Mouse (Mus musculus): ENCODE results near the gene Nrf1. TPM values are rescaled to one million over a fixed set of nuclear protein-coding genes. Genes with fewer than 3 reads are reported as not detected.

Gene Nrf1
- polyA plus RNA-seq, 1 experiment from 2014 or later, result 68.5 TPM

DNA sequence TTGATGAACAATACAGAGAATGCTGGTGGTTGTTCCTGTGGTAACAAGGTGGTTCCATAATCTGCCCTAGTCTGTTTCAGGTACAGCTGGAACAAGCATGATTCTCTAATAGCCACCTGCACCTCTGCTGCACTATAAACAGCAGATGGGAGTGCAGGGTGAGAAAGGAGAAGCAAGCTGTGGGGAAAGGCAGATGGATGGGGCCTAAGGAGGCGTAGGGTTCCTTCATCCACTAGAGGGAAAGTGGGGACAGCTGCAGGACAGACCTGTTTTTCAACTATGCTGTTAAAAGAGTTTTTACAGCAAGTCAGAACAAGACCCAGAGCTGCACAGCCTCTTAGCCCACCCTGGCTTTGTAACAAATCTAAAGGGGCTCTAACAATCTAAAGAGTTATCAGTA, 73.8 kb downstream of the Nrf1 start:
- H3K36me3 ChIP-seq, result peaks cover 73% of the 10 kb centered on the region
- H3K9me3 ChIP-seq, result no peaks in the 10 kb centered on the region
- H3K9ac ChIP-seq, result no peak overlapping the region
- no peak overlapping the region for H3K4me3 ChIP-seq
- WGBS, result 61% methylated on average over 1 of the region's 1 CpGs
- no peaks in the 10 kb centered on the region for H3K27me3 ChIP-seq
- peak overlapping the region; percentile 75 for H3K27ac ChIP-seq
- H3K4me2 ChIP-seq, result 0 out of 2 replicates have a peak overlapping the region, but pooled peaks have one; percentile 5
- peaks cover 6% of the 10 kb centered on the region for H3K4me1 ChIP-seq
- peak; percentile 74; the same call in 1 of the 2 replicates for ATAC-seq (ENCODE audit: insufficient number of reproducible peaks, insufficient read depth, low FRiP score, low TSS enrichment, low read depth)

DNA sequence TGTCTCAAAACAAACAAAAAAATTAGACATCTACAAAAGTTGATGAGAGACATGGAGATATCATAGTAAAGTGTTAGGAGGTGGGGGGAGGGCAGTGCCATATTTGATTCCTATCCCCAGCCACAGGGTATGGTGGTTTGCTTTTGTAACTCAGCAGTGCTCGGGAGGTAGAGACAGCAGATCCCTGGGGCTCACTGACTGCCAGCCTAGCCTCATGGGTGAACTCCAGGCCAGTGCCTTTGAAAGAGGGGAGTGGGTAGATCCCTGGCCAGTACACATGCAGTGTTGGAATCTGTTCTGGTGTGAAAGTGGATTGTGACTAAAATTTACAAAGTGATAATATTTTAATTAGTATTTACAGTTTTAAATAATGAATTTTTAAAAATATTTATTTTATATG, 75.6 kb downstream of the Nrf1 start:
- WGBS, result 58% methylated on average over 1 of the region's 1 CpGs
- Histone ChIP-seq H3K27ac (no peak overlapping the region), H3K9ac (no peak overlapping the region), H3K36me3 (peaks cover 74% of the 10 kb centered on the region), H3K9me3 (no peaks in the 10 kb centered on the region), H3K4me1 (peaks cover 6% of the 10 kb centered on the region), H3K4me2 (no peak overlapping the region), H3K27me3 (no peaks in the 10 kb centered on the region), H3K4me3 (no peak overlapping the region)
- ATAC-seq (ENCODE audit: insufficient number of reproducible peaks, insufficient read depth, low FRiP score, low TSS enrichment, low read depth), result no peak

DNA sequence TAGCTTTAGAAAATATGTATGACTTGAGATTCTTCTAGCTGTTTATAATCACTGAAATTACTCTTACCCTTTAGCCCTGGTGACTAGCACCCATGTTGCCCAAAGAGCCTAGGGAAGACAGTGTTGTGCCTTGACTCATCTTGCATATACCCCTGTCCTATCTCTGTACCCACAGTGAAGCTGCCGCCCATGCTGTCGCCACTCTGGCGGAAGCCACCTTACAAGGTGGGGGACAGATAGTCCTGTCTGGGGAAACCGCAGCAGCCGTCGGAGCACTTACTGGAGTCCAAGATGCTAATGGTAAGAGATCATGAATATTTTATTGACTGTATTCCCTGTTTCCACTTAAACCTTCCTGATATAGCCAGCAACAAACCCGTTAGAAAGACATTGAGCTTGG, 78.3 kb downstream of the Nrf1 start:
- WGBS, result 98% methylated on average over 7 of the region's 7 CpGs
- no peak overlapping the region for H3K4me3 ChIP-seq
- H3K27me3 ChIP-seq, result no peaks in the 10 kb centered on the region
- no peak overlapping the region for H3K27ac ChIP-seq
- H3K9me3 ChIP-seq, result no peaks in the 10 kb centered on the region
- H3K36me3 ChIP-seq, result peaks cover 62% of the 10 kb centered on the region
- no peak overlapping the region for H3K4me2 ChIP-seq
- H3K4me1 ChIP-seq, result peaks cover 3% of the 10 kb centered on the region; the same call in 1 of the 2 replicates
- no peak overlapping the region for H3K9ac ChIP-seq
- no peak for ATAC-seq (ENCODE audit: insufficient number of reproducible peaks, insufficient read depth, low FRiP score, low TSS enrichment, low read depth)

DNA sequence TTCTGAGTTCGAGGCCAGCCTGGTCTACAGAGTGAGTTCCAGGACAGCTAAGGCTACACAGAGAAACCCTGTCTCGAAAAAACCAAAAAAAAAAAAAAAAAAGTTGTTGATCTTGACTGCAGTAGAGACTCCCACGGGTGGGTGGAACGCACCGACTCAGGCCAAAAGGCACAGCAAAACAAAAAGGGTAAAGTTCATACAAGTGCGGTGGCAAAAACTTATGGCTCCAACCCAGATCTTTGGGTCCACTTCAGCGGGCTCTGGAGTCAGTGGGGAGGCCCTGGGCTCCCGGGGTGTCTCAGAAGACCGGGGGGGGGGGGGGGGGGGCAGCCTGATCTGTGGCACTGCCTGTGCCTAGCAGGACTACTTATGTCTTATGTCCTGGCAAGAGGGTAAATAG, 79.0 kb downstream of the Nrf1 start:
- no peak overlapping the region for H3K4me2 ChIP-seq
- H3K27ac ChIP-seq, result no peak overlapping the region
- ATAC-seq (ENCODE audit: insufficient number of reproducible peaks, insufficient read depth, low FRiP score, low TSS enrichment, low read depth), result no peak
- H3K36me3 ChIP-seq, result peaks cover 58% of the 10 kb centered on the region
- 93% methylated on average over 9 of the region's 9 CpGs for WGBS
- H3K27me3 ChIP-seq, result no peaks in the 10 kb centered on the region
- no peak overlapping the region for H3K9ac ChIP-seq
- H3K4me3 ChIP-seq, result no peak overlapping the region
- no peaks in the 10 kb centered on the region for H3K4me1 ChIP-seq
- no peaks in the 10 kb centered on the region for H3K9me3 ChIP-seq

DNA sequence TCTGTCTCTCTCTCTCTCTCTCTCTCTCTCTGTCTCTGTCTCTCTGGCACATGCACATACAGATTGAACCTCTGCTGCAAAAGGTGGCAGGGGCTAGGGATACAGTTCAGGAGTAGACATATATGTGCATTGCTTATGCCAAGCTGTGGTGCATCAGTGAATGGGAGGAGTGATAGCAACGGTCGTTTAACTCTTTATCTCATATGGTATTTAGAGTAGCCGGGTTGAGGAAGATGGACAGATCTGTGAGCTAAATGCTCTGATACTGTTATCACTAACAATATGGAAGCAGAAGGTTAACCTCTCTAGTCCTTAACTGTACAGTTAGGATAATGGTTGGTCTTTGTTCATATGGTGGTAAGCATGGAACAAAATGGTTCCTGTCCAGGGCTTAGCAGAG, 84.6 kb downstream of the Nrf1 start:
- Histone ChIP-seq H3K4me2 (no peak overlapping the region), H3K4me3 (no peak overlapping the region), H3K27me3 (no peaks in the 10 kb centered on the region), H3K36me3 (peaks cover 63% of the 10 kb centered on the region), H3K9me3 (no peaks in the 10 kb centered on the region), H3K4me1 (peaks cover 9% of the 10 kb centered on the region), H3K27ac (no peak overlapping the region), H3K9ac (no peak overlapping the region)
- no peak for ATAC-seq (ENCODE audit: insufficient number of reproducible peaks, insufficient read depth, low FRiP score, low TSS enrichment, low read depth)
- 90% methylated on average over 3 of the region's 3 CpGs for WGBS

DNA sequence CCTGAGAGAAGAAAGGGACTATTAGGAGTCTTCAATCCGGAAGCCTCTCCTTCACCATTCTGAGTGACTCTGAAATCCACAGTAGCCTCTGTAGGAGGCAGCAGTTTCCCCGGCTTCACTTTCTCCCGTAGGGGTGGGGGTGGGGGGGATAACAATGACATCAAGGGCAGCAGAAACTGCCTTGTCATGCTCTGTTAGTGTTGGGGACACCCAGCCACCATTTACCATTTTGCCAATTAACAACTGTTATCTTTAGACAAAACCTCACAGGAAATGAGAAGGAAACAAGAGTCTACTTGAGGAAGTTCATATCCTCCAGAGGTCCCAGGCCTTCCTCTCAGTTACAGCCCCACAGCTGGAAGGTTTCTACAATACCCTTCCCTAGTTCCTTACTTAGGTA, 87.8 kb downstream of the Nrf1 start:
- Histone ChIP-seq H3K4me1 (peaks cover 9% of the 10 kb centered on the region), H3K27me3 (no peaks in the 10 kb centered on the region), H3K27ac (no peak overlapping the region), H3K9me3 (no peaks in the 10 kb centered on the region), H3K36me3 (peaks cover 64% of the 10 kb centered on the region), H3K4me2 (no peak overlapping the region), H3K4me3 (no peak overlapping the region), H3K9ac (no peak overlapping the region)
- no peak for ATAC-seq (ENCODE audit: insufficient number of reproducible peaks, insufficient read depth, low FRiP score, low TSS enrichment, low read depth)
- WGBS, result 38% methylated on average over 3 of the region's 3 CpGs

DNA sequence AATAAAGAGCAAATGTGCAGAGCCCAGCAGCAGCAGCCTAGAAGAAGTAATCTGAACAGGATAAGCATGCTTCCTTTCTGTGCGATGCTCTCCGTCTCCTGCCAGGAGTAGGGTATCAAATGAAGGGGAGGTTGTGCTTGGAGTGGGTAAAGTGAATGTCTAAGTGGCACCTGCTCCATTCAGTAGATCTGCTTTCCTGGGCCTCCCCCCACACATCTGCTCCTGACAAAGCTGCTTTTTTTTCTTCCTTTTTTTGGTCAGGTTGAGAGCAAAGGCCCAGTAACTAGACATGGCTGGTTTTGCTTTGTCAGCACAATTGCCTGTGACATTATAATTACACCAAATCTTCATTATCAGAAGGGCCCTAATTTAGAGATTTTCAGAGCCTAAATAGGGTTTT, 89.4 kb downstream of the Nrf1 start:
- Histone ChIP-seq H3K4me2 (no peak overlapping the region), H3K27ac (no peak overlapping the region), H3K4me1 (peaks cover 9% of the 10 kb centered on the region), H3K9me3 (no peaks in the 10 kb centered on the region), H3K4me3 (no peak overlapping the region), H3K27me3 (no peaks in the 10 kb centered on the region), H3K36me3 (peaks cover 67% of the 10 kb centered on the region), H3K9ac (no peak overlapping the region)
- 26% methylated on average over 2 of the region's 2 CpGs for WGBS
- ATAC-seq (ENCODE audit: insufficient number of reproducible peaks, insufficient read depth, low FRiP score, low TSS enrichment, low read depth), result no peak

DNA sequence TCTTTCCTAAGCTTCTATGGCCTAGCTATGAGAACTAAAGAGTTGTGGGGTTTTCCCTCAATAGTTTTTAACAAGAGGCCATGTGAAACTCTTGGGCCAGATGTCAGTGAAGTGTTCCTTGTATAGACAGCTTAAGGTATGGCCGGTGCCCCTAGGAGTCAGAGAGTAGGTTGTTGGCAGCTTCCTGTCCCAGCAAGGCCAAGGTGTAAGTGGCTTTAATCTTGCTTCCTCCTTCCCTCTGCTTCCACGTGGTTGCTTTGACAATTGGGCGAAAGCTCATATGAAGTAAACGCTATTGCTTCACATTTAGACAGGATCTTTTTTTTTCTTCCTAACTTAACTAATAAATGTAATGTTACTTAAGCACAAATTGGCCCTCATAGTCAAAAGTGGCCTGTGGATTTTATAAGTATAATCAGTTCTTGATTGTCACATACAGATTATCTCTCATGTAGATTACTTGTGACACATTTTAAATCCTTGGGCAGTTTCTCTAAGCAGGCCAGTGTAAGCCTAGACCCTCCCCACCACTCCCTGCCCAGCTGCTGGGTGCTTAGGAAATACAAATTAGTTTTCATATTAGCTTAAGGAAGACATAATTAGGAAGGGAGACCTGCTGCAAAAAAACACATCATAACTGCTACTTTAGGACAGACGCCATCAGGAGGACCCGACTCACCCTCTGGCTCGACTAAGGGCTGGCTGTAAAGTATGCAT, 91.7 kb downstream of the Nrf1 start:
- Histone ChIP-seq H3K36me3 (peaks cover 74% of the 10 kb centered on the region), H3K4me1 (peaks cover 9% of the 10 kb centered on the region)

DNA sequence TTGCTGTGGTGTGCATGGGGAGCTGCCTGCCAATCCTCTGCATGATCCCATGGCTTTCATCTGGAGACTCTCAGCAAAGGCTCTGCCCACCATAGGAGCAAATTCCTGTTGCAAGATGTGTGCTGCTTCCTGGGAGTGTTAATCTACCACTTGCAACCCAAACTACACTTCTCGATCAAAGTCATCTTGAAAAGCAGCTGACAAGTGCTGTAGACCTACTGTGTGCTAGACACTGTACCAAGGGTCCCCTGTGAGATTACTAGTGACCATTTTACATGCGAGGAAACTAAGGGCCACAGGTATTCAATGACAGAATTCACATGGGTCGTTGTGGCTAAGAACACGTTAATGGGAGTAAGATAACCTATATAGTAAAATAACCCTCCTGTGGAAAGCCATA, 95.5 kb downstream of the Nrf1 start:
- 94% methylated on average over 4 of the region's 4 CpGs for WGBS
- Histone ChIP-seq H3K4me2 (no peak overlapping the region), H3K4me3 (no peak overlapping the region), H3K36me3 (peaks cover 72% of the 10 kb centered on the region), H3K9me3 (no peaks in the 10 kb centered on the region), H3K9ac (no peak overlapping the region), H3K27ac (no peak overlapping the region), H3K27me3 (no peaks in the 10 kb centered on the region), H3K4me1 (no peaks in the 10 kb centered on the region)
- ATAC-seq (ENCODE audit: insufficient number of reproducible peaks, insufficient read depth, low FRiP score, low TSS enrichment, low read depth), result no peak

More for the DNA sequence above, 91.7 kb downstream of the Nrf1 start:
- no peak overlapping the region for H3K4me2 ChIP-seq
- no peaks in the 10 kb centered on the region for H3K27me3 ChIP-seq
- no peak overlapping the region for H3K27ac ChIP-seq
- 89% methylated on average over 7 of the region's 7 CpGs for WGBS
- no peak overlapping the region for H3K9ac ChIP-seq
- H3K9me3 ChIP-seq, result no peaks in the 10 kb centered on the region
- no peak for ATAC-seq (ENCODE audit: insufficient number of reproducible peaks, insufficient read depth, low FRiP score, low TSS enrichment, low read depth)
- no peak overlapping the region for H3K4me3 ChIP-seq

DNA sequence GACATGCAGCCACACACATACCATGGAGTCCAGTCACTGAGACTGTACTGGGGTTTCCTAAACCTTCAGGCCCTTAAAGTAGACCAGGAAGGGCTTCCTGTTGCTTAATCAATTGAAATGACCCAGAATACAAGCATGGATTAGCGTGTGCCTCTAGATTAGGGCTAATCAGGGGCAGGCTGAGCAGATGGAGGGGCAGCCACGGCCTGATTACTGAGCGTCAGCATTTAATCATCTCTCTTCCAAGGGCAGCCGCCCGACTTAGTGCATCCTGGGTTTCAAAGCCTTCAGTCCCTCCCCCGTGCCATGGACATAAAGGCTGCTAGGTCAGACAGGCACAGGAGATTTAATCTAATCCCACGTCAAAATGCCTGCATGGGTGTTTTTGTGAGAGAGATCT, 99.3 kb downstream of the Nrf1 start:
- H3K27ac ChIP-seq, result no peak overlapping the region
- H3K4me3 ChIP-seq, result no peak overlapping the region
- H3K4me2 ChIP-seq, result no peak overlapping the region
- H3K9ac ChIP-seq, result no peak overlapping the region
- H3K9me3 ChIP-seq, result no peaks in the 10 kb centered on the region
- H3K36me3 ChIP-seq, result peaks cover 61% of the 10 kb centered on the region
- no peak for ATAC-seq (ENCODE audit: insufficient number of reproducible peaks, insufficient read depth, low FRiP score, low TSS enrichment, low read depth)
- H3K4me1 ChIP-seq, result no peaks in the 10 kb centered on the region
- H3K27me3 ChIP-seq, result no peaks in the 10 kb centered on the region
- 38% methylated on average over 7 of the region's 7 CpGs for WGBS

DNA sequence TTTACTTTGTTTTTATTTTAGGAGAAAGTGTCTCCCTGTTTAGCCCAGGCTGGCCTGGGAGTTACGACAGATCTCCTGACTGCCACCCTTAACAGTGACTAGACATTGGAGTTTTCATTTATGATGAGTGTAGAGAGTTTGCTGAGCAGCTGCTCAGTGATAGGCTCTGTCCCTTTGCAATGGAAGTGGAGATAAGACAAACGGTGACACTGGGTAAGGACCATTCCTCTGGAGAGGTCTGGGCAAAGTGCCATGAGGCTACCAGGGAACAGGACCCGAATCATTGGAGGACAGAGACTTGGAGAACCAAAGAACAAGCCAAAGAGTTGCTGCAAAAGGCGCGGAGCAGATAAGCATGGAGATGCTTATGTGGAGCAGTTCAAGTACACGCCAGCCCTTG, 100.0 kb downstream of the Nrf1 start:
- ATAC-seq (ENCODE audit: insufficient number of reproducible peaks, insufficient read depth, low FRiP score, low TSS enrichment, low read depth), result no peak

DNA sequence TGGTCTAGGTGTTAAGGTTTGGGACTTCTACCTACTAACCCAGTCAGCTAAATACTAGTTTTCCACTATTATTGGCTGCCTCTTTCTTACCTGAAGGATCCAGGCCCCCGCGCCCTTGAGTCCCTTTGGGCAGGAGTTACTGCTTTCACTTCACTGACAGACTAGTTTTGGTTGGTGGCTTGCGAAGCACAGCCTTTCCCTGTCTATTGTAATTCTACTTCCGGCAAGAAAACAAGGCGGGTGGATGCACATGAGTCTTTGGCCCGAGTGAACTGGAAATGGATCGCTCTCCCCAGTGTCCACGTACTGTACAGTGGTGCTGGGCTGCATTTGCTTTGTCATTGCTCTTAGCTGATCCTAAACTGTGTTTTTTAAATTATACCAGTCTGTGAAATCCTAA, 102.7 kb downstream of the Nrf1 start:
- H3K36me3 ChIP-seq, result peaks cover 59% of the 10 kb centered on the region
- no peak for ATAC-seq (ENCODE audit: insufficient number of reproducible peaks, insufficient read depth, low FRiP score, low TSS enrichment, low read depth)
- H3K9me3 ChIP-seq, result no peaks in the 10 kb centered on the region
- H3K4me3 ChIP-seq, result no peak overlapping the region
- 91% methylated on average over 8 of the region's 8 CpGs for WGBS
- H3K27ac ChIP-seq, result no peak overlapping the region
- no peaks in the 10 kb centered on the region for H3K4me1 ChIP-seq
- no peak overlapping the region for H3K9ac ChIP-seq
- H3K27me3 ChIP-seq, result no peaks in the 10 kb centered on the region
- H3K4me2 ChIP-seq, result no peak overlapping the region

More for the DNA sequence above, 100.0 kb downstream of the Nrf1 start:
- Histone ChIP-seq H3K27me3 (no peaks in the 10 kb centered on the region), H3K4me2 (no peak overlapping the region), H3K9me3 (no peaks in the 10 kb centered on the region), H3K4me1 (no peaks in the 10 kb centered on the region), H3K9ac (no peak overlapping the region), H3K36me3 (peaks cover 64% of the 10 kb centered on the region), H3K4me3 (no peak overlapping the region), H3K27ac (no peak overlapping the region)
- 86% methylated on average over 6 of the region's 6 CpGs for WGBS
